Mouse (Mus musculus): ENCODE results near the gene Arrb1. TPM values are rescaled to one million over a fixed set of nuclear protein-coding genes. Genes with fewer than 3 reads are reported as not detected.

Gene Arrb1
- total RNA-seq, 2 experiments from 2014 or later, result 30.7 to 32.6 TPM

DNA sequence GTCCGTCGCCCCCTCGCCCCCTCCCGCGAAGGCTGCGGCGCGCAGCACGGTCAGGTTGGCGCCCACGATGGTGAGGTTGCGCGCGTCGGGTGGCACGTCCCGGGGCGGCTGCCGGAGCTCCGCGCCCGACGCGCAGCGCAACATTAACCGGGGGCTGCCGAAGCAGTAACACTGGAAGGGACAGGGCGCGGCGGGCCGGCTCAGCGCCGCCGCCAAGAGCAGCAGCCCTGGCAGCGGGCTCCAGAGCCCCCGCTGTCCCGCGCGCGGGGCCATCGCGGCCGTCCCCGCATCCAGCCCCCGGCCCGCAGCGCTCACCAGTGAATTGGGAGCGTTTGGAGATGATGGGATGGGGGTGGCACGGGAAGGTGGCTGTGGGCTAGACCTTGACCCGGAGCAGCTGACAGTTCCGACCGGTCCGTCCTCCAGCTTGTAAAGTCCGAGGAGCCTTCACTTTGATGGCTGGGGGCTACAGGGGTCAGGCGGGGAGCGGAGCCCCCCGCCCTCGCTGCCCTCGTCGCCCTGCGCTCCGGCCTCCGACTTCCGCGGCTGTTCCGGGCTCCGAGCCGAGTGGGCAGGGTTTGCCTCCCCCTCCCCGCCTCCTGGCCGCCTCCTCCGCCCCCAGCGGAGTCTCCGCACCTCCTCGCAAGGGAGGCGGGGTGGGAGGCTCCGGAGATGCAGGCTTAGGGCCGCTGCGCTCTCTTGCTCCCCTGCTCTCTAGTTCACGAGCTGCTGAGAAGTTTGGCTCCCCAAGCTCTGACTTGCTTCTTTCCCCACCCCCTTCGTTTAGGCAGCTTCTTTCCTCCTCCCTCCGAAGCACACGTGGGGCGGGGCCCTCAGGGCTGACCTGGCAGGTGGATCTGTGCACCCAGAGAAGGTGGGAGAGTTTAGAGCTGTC lies 91.4 kb downstream of the Arrb1 start, which contains the start of gene Tpbgl:
Gene Tpbgl (minus strand): TSS at position 728 of the 895 bp plus-strand sequence.
- peak; percentile 40 to 73 for DNase-seq (ENCODE audit: low spot score in 2 of 2)

DNA sequence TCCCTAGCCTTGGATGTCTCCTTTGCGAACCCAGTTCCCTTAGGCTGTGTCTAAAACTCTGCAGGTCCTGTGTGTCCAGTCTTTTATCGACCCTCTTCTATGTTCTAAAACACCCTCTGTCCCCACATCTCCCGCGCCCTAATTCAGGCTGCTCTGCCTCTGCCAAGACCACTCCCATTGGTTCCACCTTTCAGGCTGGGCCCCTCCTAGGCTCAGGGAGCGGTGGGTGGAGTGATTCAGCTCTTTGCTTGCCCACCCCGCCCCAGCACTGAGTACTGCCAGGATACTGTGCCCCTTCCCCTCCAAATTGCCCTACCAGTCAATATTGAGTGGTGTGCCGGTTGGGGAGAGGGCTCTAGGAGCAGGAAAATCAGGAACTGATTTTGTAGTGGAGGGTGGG lies 92.1 kb downstream of the Arrb1 start:
- no peak for DNase-seq (ENCODE audit: low spot score in 2 of 2)

GRCm38 (mm10) chr7:99632286-99632685 lies 97.0 kb downstream of the Arrb1 start:
- DNase-seq (ENCODE audit: low spot score in 2 of 2), result no peak

- DNase-seq (ENCODE audit: low spot score in 2 of 2), result peak in 1 of 2 experiments; percentile 13
Measured at GRCm38 (mm10) chr7:99633966-99634665, 98.8 kb downstream of the Arrb1 start.

GRCm38 (mm10) chr7:99641245-99641644 lies 106.0 kb downstream of the Arrb1 start:
- DNase-seq (ENCODE audit: low spot score in 2 of 2), result no peak

DNA sequence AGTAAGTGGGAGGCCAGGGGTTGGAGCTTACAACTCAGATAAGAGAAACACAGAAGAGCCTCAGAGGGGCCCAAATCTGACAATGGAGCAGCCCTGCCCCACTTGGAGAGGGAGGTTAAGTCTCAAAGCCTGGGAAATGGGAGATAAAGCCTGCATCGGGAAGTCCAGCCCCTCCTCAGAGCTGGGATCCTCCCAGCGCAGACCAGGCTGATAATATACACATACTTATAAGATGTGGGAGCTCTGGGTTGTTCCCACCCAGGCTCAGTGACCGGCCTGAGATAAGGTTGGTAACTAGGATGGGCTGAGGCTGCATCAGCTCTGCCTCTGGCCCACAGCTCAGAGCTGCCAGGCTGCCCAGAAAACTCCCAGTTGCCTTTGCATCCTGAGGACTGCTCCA lies 106.8 kb downstream of the Arrb1 start:
- no peak for DNase-seq (ENCODE audit: low spot score in 2 of 2)

- DNase-seq (ENCODE audit: low spot score in 2 of 2), result no peak
Measured at GRCm38 (mm10) chr7:99644701-99645100, 109.4 kb downstream of the Arrb1 start.

DNA sequence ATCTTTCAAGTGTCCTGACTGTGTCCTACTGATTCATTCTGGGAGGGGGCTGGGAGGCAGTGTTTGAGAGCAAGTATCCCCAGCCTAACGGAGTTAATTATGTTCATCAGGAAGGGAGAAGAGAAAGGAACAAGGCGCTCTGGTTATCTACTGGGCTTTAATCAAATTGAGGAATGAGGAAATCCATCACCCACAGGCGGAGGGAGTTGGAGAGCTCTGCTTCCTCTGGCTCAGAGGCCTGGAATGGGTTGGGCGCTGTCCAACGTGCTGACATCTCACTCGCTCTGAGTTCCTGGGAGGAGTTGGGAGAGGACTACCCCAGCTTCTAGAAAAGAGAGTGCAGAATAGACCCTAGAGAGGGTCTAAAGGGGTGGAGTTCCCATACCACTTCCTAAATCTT lies 113.4 kb downstream of the Arrb1 start:
- peak; percentile 37 to 77 for DNase-seq (ENCODE audit: low spot score in 2 of 2)

DNA sequence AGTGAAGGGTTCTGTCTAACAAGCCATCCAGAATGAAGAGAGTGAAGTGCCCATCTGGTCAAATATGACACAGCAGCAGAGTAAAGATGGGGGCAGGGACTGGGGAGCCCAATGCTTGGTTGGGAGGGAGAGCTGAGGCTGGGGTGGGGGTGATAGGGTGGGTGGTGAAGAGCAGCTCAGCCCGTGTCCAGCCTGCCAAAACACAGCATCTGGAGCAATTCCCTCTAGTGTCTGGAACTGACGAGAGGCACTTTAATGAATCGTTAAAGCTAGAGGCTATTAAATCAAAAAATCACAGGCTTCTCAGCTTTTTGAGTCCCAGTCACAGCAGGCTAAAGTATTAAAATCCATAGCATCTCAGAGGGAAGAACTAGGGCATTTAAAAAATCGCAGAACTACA lies 114.3 kb downstream of the Arrb1 start:
- DNase-seq (ENCODE audit: low spot score in 2 of 2), result no peak

DNA sequence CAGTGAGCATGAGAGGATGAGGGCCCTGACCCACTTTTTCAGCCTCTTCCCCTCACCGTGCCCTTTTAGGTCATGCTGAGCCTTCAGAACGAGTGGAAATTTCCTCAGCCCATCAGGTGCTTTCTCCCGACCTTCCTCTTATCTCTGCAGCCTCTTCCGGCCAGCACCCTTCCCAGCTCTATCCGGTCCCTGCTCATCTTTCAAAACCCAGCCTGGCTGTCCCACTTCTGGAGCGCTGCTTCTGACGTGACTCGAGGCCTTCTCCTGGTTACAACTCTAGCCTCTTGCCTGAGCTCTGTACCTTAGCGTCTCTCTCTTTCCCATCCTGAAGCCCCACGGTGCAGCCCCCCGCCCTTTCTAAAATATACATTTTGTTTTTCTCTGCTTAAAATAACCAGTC lies 119.0 kb downstream of the Arrb1 start:
- DNase-seq (ENCODE audit: low spot score in 2 of 2), result no peak

Small RNA genes lying within 50 kb of the gene (microRNA-seq; reads per million reads assigned to microRNA genes)
- 9.9 reads per million, percentile 27 among the genes with 10 or more reads in this experiment for gene Mir326

Other genes with a start within 250 kb of the Arrb1 start
- 100 to 1,000 TPM; 409 to 535 TPM for gene Serpinh1, start 182.2 kb upstream of the Arrb1 start, total RNA-seq (2021)
- gene Gdpd5, start 154.1 kb upstream of the Arrb1 start, total RNA-seq (2021), result 10 to 100 TPM; 17.1 to 19.2 TPM
- 1 to 10 TPM in 1 of 2 experiments, under 1 TPM in 1; 0.91 to 1.5 TPM for gene Klhl35, start 69.5 kb upstream of the Arrb1 start, total RNA-seq (2021)
- 100 to 1,000 TPM; 484 to 545 TPM for gene Rps3, start 51.7 kb upstream of the Arrb1 start, total RNA-seq (2021)
- gene Tpbgl, start 91.6 kb downstream of the Arrb1 start, total RNA-seq (2021), result 10 to 100 TPM; 28.6 to 32.5 TPM
- 1 to 10 TPM; 8.0 to 9.1 TPM for gene Slco2b1, start 175.9 kb downstream of the Arrb1 start, total RNA-seq (2021)
- under 1 TPM in 1 of 2 experiments, not detected in 1; 0.21 TPM for gene Olfr520, start 194.8 kb downstream of the Arrb1 start, total RNA-seq (2021)
- gene Olfr521, start 228.0 kb downstream of the Arrb1 start, total RNA-seq (2021), result not detected

Measured in gastrocnemius, postnatal 4 days (tissue).